Mouse (Mus musculus) bone marrow, adult 2 months (tissue): ENCODE data around the gene Senp7. TPM values are rescaled to one million over a fixed set of nuclear protein-coding genes. Genes with fewer than 3 reads are reported as not detected.
A peak's percentile ranks its signal among the peaks of the same experiment; 100 is the strongest.
"Not testable (repeated sequence)": the region's sequence is repeated elsewhere in the genome, so short reads cannot be mapped to it uniquely, and the experiment has no call there.

Experiments
- H3K27ac ChIP-seq: fragments of 200-500 bp; 2 replicates; pipeline ENCODE4 v1.5.1; 2012; ENCODE audit warnings: low read depth, mild to moderate bottlenecking, control low read depth, inconsistent platforms, low read length; ENCODE audit not compliant: control insufficient read depth, poor library complexity, insufficient read depth
- H3K4me1 ChIP-seq: fragments of 200-500 bp; 2 replicates; pipeline ENCODE4 v1.6.1; 2011; ENCODE audit warnings: low read length; ENCODE audit not compliant: control insufficient read depth, insufficient read depth
- H3K4me3 ChIP-seq: fragments of 200-500 bp; replicated peaks from 2 replicates; pipeline ENCODE3; 2011; ENCODE audit warnings: mild to moderate bottlenecking, low read depth, low read length, control low read depth; ENCODE audit not compliant: control insufficient read depth
- CTCF ChIP-seq: fragments of 200-500 bp; IDR thresholded peaks from 2 replicates; pipeline ENCODE4 v1.5.1; 2011; ENCODE audit warnings: low read length, control low read depth; ENCODE audit not compliant: control insufficient read depth, insufficient read depth
- POLR2A ChIP-seq: fragments of 200-500 bp; IDR thresholded peaks from 2 replicates; pipeline ENCODE4 v1.6.1; 2011; ENCODE audit warnings: low read depth, mild to moderate bottlenecking, control low read depth, low read length, borderline replicate concordance; ENCODE audit not compliant: control insufficient read depth
- WGBS: fragments of 180-500 bp; shearing (Covaris S2); methylation state at CpG from one replicate; pipeline ENCODE4 v1.1.7; 2018; 5-methylcytosine and 5-hydroxymethylcytosine counted together
- polyA plus RNA-seq: library from polyadenylated mRNA; stranded (reverse); fragments of >200 nt; gene quantifications from 2 replicates; pipeline ENCODE4 v1.2.4, GENCODE M21; 2011; ENCODE audit warnings: low replicate concordance; ENCODE audit not compliant: missing spikeins, insufficient read depth, insufficient read length

The Senp7 gene
- polyA plus RNA-seq, 1 experiment: 32.6 TPM

GRCm38 (mm10) chr16:56061995-56062594 lies 14.0 kb downstream of the Senp7 start:
- 34% methylated on average over 7 of the region's 7 CpGs for WGBS
- peaks cover 4% of the 10 kb centered on the region for H3K4me1 ChIP-seq
- no peak for TF ChIP-seq POLR2A
- TF ChIP-seq CTCF: no peak
- no peak overlapping the region for H3K4me3 ChIP-seq
- H3K27ac ChIP-seq: peak overlapping the region; percentile 54

GRCm38 (mm10) chr16:56062981-56063380 lies 14.8 kb downstream of the Senp7 start:
- H3K27ac ChIP-seq: no peak overlapping the region
- H3K4me3 ChIP-seq: no peak overlapping the region
- H3K4me1 ChIP-seq: peaks cover 4% of the 10 kb centered on the region
- WGBS: 57% methylated on average over 11 of the region's 11 CpGs
- TF ChIP-seq POLR2A: no peak
- TF ChIP-seq CTCF: no peak

GRCm38 (mm10) chr16:56064334-56064990 lies 16.3 kb downstream of the Senp7 start:
- peaks cover 4% of the 10 kb centered on the region for H3K4me1 ChIP-seq
- H3K4me3 ChIP-seq: peak overlapping the region; percentile 80
- peak overlapping the region; percentile 72 for H3K27ac ChIP-seq
- 1% methylated on average over 20 of the region's 20 CpGs for WGBS
- TF ChIP-seq POLR2A: 0 out of 2 replicates have a peak, but pooled peaks have one; percentile 14
- TF ChIP-seq CTCF: no peak

GRCm38 (mm10) chr16:56066113-56066512 lies 18.0 kb downstream of the Senp7 start:
- peaks cover 4% of the 10 kb centered on the region for H3K4me1 ChIP-seq
- 74% methylated on average over 8 of the region's 8 CpGs for WGBS
- TF ChIP-seq CTCF: no peak
- TF ChIP-seq POLR2A: no peak
- no peak overlapping the region for H3K4me3 ChIP-seq
- no peak overlapping the region for H3K27ac ChIP-seq

- WGBS: 75% methylated on average over 6 of the region's 6 CpGs
- Histone ChIP-seq H3K27ac (no peak overlapping the region), H3K4me1 (no peaks in the 10 kb centered on the region; the same call in 1 of the 2 replicates), H3K4me3 (no peak overlapping the region)
- TF ChIP-seq POLR2A (no peak), CTCF (no peak)
These were observed 20.5 kb downstream of the Senp7 start for GRCm38 (mm10) chr16:56068523-56069070.

- WGBS: 59% methylated on average over 5 of the region's 5 CpGs
- Histone ChIP-seq H3K27ac (peak overlapping the region; percentile 78), H3K4me1 (peaks cover 2% of the 10 kb centered on the region; the same call in 1 of the 2 replicates), H3K4me3 (no peak overlapping the region)
- TF ChIP-seq POLR2A (no peak), CTCF (no peak)
These were observed 23.4 kb downstream of the Senp7 start for GRCm38 (mm10) chr16:56071317-56072232.

- Histone ChIP-seq H3K4me1 (peaks cover 2% of the 10 kb centered on the region; the same call in 1 of the 2 replicates), H3K4me3 (no peak overlapping the region), H3K27ac (no peak overlapping the region)
- 77% methylated on average over 6 of the region's 6 CpGs for WGBS
- TF ChIP-seq CTCF (no peak), POLR2A (no peak)
These were observed 24.4 kb downstream of the Senp7 start for GRCm38 (mm10) chr16:56072533-56072932.

GRCm38 (mm10) chr16:56073150-56073549 lies 25.0 kb downstream of the Senp7 start:
- H3K4me3 ChIP-seq, H3K27ac ChIP-seq, H3K4me1 ChIP-seq: not testable (repeated sequence)
- WGBS: 94% methylated on average over 6 of the region's 6 CpGs
